Mouse (Mus musculus) stomach, embryonic 14.5 days (tissue): ENCODE results near the gene Stx17. TPM values are rescaled to one million over a fixed set of nuclear protein-coding genes. Genes with fewer than 3 reads are reported as not detected.

Experiments
- ATAC-seq: fragments of 200-750 bp; cut with Nextera tagmentation; 2 replicates; pipeline ENCODE4 v1.8.0; 2017; ENCODE audit warnings: low read depth, moderate TSS enrichment; ENCODE audit not compliant: insufficient number of reproducible peaks, insufficient read depth, low FRiP score
- H3K27ac ChIP-seq: fragments of 300-500 bp; sonication (generic); 2 replicates; pipeline ENCODE4 v1.5.1; 2014; ENCODE audit warnings: mild to moderate bottlenecking, low read length, moderate library complexity, mixed read lengths
- H3K27me3 ChIP-seq: fragments of 300-500 bp; sonication (generic); 2 replicates; pipeline ENCODE4 v1.6.1; 2014; ENCODE audit warnings: low read length, control low read depth, mixed read lengths; ENCODE audit not compliant: control insufficient read depth, insufficient read depth
- H3K36me3 ChIP-seq: fragments of 300-500 bp; sonication (generic); 2 replicates; pipeline ENCODE4 v1.6.1; 2014; ENCODE audit warnings: mild to moderate bottlenecking, control low read depth, low read length, moderate library complexity, mixed read lengths; ENCODE audit not compliant: control insufficient read depth, insufficient read depth
- H3K4me1 ChIP-seq: fragments of 300-500 bp; sonication (generic); 2 replicates; pipeline ENCODE4 v1.6.1; 2014; ENCODE audit warnings: low read length, control low read depth, mixed read lengths; ENCODE audit not compliant: control insufficient read depth, insufficient read depth
- H3K4me2 ChIP-seq: fragments of 300-500 bp; sonication (generic); replicated peaks from 2 replicates; pipeline ENCODE4 v1.6.1; 2014; ENCODE audit warnings: low read depth, low read length, control low read depth
- H3K4me3 ChIP-seq: fragments of 300-500 bp; sonication (generic); 2 replicates; pipeline ENCODE4 v1.5.1; 2014; ENCODE audit warnings: low read depth, low read length, control low read depth
- H3K9ac ChIP-seq: fragments of 300-500 bp; sonication (generic); replicated peaks from 2 replicates; pipeline ENCODE4 v1.6.1; 2014; ENCODE audit warnings: low read depth, mild to moderate bottlenecking, control low read depth, low read length, moderate library complexity, mixed read lengths
- H3K9me3 ChIP-seq: fragments of 300-500 bp; sonication (generic); 2 replicates; pipeline ENCODE4 v1.6.1; 2016; ENCODE audit warnings: low read depth, low read length, control low read depth; ENCODE audit not compliant: control insufficient read depth
- WGBS: fragments of 180-500 bp; shearing (Covaris S2); extraction: QIAGEN DNeasy Blood & Tissue Kit; methylation state at CpG from one replicate; pipeline ENCODE4 v1.1.7; 2014; 5-methylcytosine and 5-hydroxymethylcytosine counted together
- polyA plus RNA-seq: library from polyadenylated mRNA; unstranded; fragments of >200 nt; fragmentation: Nextera tagmentation; extraction: Ambion mirVana; gene quantifications from 2 replicates; pipeline ENCODE4 v1.2.1, GENCODE M21; 2014

Stx17 gene
- polyA plus RNA-seq, 1 experiment from 2014 or later: 38.8 TPM

- Histone ChIP-seq H3K27me3 (no peaks in the 10 kb centered on the region), H3K4me1 (no peaks in the 10 kb centered on the region), H3K27ac (no peak overlapping the region), H3K9ac (no peak overlapping the region), H3K4me2 (no peak overlapping the region), H3K9me3 (no peaks in the 10 kb centered on the region), H3K36me3 (peaks cover 4% of the 10 kb centered on the region), H3K4me3 (no peak overlapping the region)
- 86% methylated on average over 9 of the region's 9 CpGs for WGBS
- no peak for ATAC-seq
These were observed 6.9 kb downstream of the Stx17 start for GRCm38 (mm10) chr4:48131606-48132005.

GRCm38 (mm10) chr4:48132721-48133120 lies 8.0 kb downstream of the Stx17 start:
- Histone ChIP-seq H3K27me3 (no peaks in the 10 kb centered on the region), H3K9ac (no peak overlapping the region), H3K27ac (no peak overlapping the region), H3K4me3 (no peak overlapping the region), H3K4me2 (no peak overlapping the region), H3K9me3 (no peaks in the 10 kb centered on the region), H3K4me1 (no peaks in the 10 kb centered on the region), H3K36me3 (peaks cover 4% of the 10 kb centered on the region)
- 75% methylated on average over 3 of the region's 3 CpGs for WGBS
- ATAC-seq: no peak

- Histone ChIP-seq H3K9ac (no peak overlapping the region), H3K27ac (no peak overlapping the region), H3K27me3 (no peaks in the 10 kb centered on the region), H3K36me3 (no peaks in the 10 kb centered on the region), H3K9me3 (no peaks in the 10 kb centered on the region), H3K4me2 (no peak overlapping the region), H3K4me3 (no peak overlapping the region), H3K4me1 (no peaks in the 10 kb centered on the region)
- no peak for ATAC-seq
- 96% methylated on average over 2 of the region's 2 CpGs for WGBS
These were observed 24.8 kb downstream of the Stx17 start for GRCm38 (mm10) chr4:48149492-48149891.

GRCm38 (mm10) chr4:48153229-48153628 lies 28.5 kb downstream of the Stx17 start:
- Histone ChIP-seq H3K4me2 (no peak overlapping the region), H3K4me3 (no peak overlapping the region), H3K27ac (no peak overlapping the region), H3K36me3 (no peaks in the 10 kb centered on the region), H3K27me3 (no peaks in the 10 kb centered on the region), H3K9ac (no peak overlapping the region), H3K4me1 (no peaks in the 10 kb centered on the region), H3K9me3 (no peaks in the 10 kb centered on the region)
- WGBS: 94% methylated on average over 5 of the region's 5 CpGs
- no peak for ATAC-seq

- no peak overlapping the region for H3K4me2 ChIP-seq
- no peak overlapping the region for H3K9ac ChIP-seq
- no peaks in the 10 kb centered on the region for H3K36me3 ChIP-seq
- H3K27me3 ChIP-seq: no peaks in the 10 kb centered on the region
- no peak overlapping the region for H3K4me3 ChIP-seq
- no peaks in the 10 kb centered on the region for H3K4me1 ChIP-seq
- H3K9me3 ChIP-seq: no peaks in the 10 kb centered on the region
- no peak overlapping the region for H3K27ac ChIP-seq
- peak; percentile 94 for ATAC-seq
- WGBS: 68% methylated on average over 1 of the region's 1 CpGs
These were observed 31.1 kb downstream of the Stx17 start for GRCm38 (mm10) chr4:48155864-48156263.

GRCm38 (mm10) chr4:48160386-48160785 lies 35.7 kb downstream of the Stx17 start:
- H3K4me2 ChIP-seq: no peak overlapping the region
- WGBS: 78% methylated on average over 4 of the region's 4 CpGs
- H3K4me3 ChIP-seq: no peak overlapping the region
- H3K27ac ChIP-seq: no peak overlapping the region
- no peak for ATAC-seq
- no peak overlapping the region for H3K9ac ChIP-seq
- no peaks in the 10 kb centered on the region for H3K9me3 ChIP-seq
- H3K4me1 ChIP-seq: no peaks in the 10 kb centered on the region
- no peaks in the 10 kb centered on the region for H3K27me3 ChIP-seq
- no peaks in the 10 kb centered on the region for H3K36me3 ChIP-seq

GRCm38 (mm10) chr4:48163851-48164250 lies 39.1 kb downstream of the Stx17 start:
- 85% methylated on average over 5 of the region's 5 CpGs for WGBS
- Histone ChIP-seq H3K27me3 (no peaks in the 10 kb centered on the region), H3K27ac (no peak overlapping the region), H3K9ac (no peak overlapping the region), H3K4me2 (no peak overlapping the region), H3K4me3 (no peak overlapping the region), H3K36me3 (peaks cover 3% of the 10 kb centered on the region), H3K4me1 (no peaks in the 10 kb centered on the region), H3K9me3 (no peaks in the 10 kb centered on the region)
- ATAC-seq: no peak

- Histone ChIP-seq H3K27me3 (no peaks in the 10 kb centered on the region), H3K9me3 (no peaks in the 10 kb centered on the region), H3K4me1 (no peaks in the 10 kb centered on the region), H3K27ac (no peak overlapping the region), H3K36me3 (no peaks in the 10 kb centered on the region), H3K4me3 (no peak overlapping the region), H3K9ac (no peak overlapping the region), H3K4me2 (no peak overlapping the region)
- WGBS: 90% methylated on average over 3 of the region's 3 CpGs
- no peak for ATAC-seq
These were observed 51.0 kb downstream of the Stx17 start for GRCm38 (mm10) chr4:48175666-48176065.

GRCm38 (mm10) chr4:48180922-48181321 lies 56.2 kb downstream of the Stx17 start:
- Histone ChIP-seq H3K27ac (no peak overlapping the region), H3K27me3 (no peaks in the 10 kb centered on the region), H3K36me3 (no peaks in the 10 kb centered on the region; the same call in 1 of the 2 replicates), H3K9ac (no peak overlapping the region), H3K4me3 (no peak overlapping the region), H3K9me3 (no peaks in the 10 kb centered on the region), H3K4me2 (no peak overlapping the region), H3K4me1 (no peaks in the 10 kb centered on the region)
- 29% methylated on average over 2 of the region's 2 CpGs for WGBS
- no peak for ATAC-seq
